Mouse (Mus musculus) small intestine, adult 2 months (tissue): ENCODE measurements around the gene Fh1.

Source experiments
- CTCF ChIP-seq: fragments of 200-500 bp; IDR thresholded peaks from 2 replicates; pipeline ENCODE4 v1.5.1; 2012; ENCODE audit warnings: low read depth, mild to moderate bottlenecking, control low read depth, inconsistent platforms, low read length, moderate library complexity, mixed read lengths; ENCODE audit not compliant: insufficient replicate concordance, insufficient read length; ENCODE audit errors: extremely low read depth
- POLR2A ChIP-seq: fragments of 200-500 bp; IDR thresholded peaks from 2 replicates; pipeline ENCODE4 v1.6.1; 2012; ENCODE audit warnings: low read depth, mild to moderate bottlenecking, control low read depth, inconsistent platforms, low read length, moderate library complexity

DNA sequence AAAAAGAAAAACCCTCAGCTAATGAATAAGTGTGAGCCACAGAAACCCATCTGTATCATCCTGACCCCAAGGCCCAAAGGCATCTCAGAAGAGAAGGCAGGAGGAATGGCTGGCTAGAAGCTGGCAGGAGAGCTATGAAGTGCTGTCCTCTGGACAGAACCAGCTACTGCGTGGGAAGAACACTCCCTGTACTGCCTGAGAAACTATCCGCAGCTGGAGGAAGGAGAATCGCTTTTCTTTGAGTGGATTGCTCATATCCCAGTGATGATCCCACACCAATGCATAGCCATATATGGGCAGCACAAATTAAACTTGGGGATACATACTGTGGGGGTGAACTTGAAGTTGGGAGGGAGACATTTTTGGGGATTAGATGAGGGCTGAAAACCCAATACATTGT, 16.7 kb downstream of the Fh1 start:
- no peak for TF ChIP-seq POLR2A
- no peak for TF ChIP-seq CTCF
